Mouse (Mus musculus): Measurements from ENCODE around the gene Olfr66. TPM values are rescaled to one million over a fixed set of nuclear protein-coding genes. Genes with fewer than 3 reads are reported as not detected.

Gene Olfr66
- polyA plus RNA-seq, 1 experiment from 2014 or later = not detected

DNA sequence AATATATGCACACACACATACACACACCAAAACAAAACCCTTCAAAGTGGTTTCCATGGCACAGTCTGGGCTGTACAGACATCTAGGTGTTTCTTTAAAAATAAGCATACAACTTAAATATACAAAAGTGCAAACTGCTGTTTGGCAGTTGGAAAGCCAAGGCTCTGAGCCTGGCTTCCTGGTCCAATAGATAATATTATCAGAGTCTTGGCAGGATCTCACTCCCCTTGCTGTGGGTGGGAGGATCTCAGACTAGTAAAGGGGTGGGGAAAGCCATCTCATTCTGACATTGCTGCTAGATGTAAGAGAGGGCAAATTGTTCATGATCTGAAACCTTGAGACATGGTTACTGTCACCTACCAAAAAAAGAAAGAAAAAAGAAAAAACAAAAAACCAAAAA lies 15.4 kb downstream of the Olfr66 start:
- Histone ChIP-seq H3K27ac (replicated peaks) (peak overlapping the region; percentile 99), H3K27me3 (no peaks in the 10 kb centered on the region), H3K4me2 (peak overlapping the region; percentile 59), H3K4me3 (replicated peaks) (peak overlapping the region; percentile 32; the same call in 1 of the 2 replicates), H3K4me1 (replicated peaks) (peaks cover 58% of the 10 kb centered on the region), H3K9ac (peak overlapping the region; percentile 68), H3K9me3 (replicated peaks) (no peaks in the 10 kb centered on the region), H3K36me3 (replicated peaks) (no peaks in the 10 kb centered on the region)
- ATAC-seq (ENCODE audit: insufficient read depth) = peak; percentile 87

DNA sequence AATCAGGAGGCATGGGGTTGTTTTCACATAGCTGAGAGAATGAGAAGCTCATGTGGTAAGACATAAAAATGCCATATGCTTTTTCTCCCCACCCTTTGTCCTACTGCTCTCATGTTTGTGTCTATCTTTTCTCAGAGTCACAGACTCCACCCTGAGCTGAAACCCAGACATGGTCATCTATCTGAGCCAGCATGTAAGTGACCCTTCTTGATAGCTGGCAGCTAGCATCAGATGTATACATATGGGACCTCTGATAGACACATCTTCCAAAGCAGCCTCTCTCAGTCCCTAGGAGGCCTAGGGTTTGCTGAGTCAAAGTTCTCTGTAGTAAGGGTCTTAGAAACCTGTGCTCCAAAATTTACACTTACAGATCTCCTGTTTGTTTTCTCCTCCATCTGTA lies 20.3 kb downstream of the Olfr66 start:
- H3K9ac ChIP-seq = peak overlapping the region; percentile 53
- peak; percentile 89 for ATAC-seq (ENCODE audit: insufficient read depth)
- peak overlapping the region; percentile 23 for H3K4me3 ChIP-seq (replicated peaks)
- peaks cover 69% of the 10 kb centered on the region for H3K4me1 ChIP-seq (replicated peaks)
- H3K4me2 ChIP-seq = peak overlapping the region; percentile 44
- H3K36me3 ChIP-seq (replicated peaks) = no peaks in the 10 kb centered on the region
- no peaks in the 10 kb centered on the region for H3K9me3 ChIP-seq (replicated peaks)
- peak overlapping the region; percentile 96 for H3K27ac ChIP-seq (replicated peaks)
- no peaks in the 10 kb centered on the region for H3K27me3 ChIP-seq

DNA sequence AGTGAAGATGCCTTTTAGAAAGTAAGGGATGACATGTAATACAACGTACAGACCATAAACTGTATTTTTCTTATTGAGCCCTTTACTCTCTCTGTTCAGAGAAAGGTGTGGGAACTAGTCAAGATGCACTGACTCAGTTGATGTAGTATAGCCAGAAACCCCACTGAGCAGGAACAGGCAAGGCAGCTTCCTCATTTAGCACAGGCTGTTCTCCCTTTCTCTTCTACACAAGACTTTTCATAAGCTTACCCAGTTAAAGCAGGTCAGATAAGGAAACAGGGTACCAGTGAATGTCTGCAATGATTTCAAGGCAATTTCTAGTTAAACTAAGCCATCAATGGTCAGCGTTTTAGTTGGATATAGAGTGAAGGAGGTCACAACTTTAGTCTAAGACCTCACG lies 24.5 kb downstream of the Olfr66 start:
- peak overlapping the region; percentile 95 for H3K27ac ChIP-seq (replicated peaks)
- no peak for ATAC-seq (ENCODE audit: insufficient read depth)
- no peaks in the 10 kb centered on the region for H3K9me3 ChIP-seq (replicated peaks)
- H3K9ac ChIP-seq = peak overlapping the region; percentile 61
- H3K4me1 ChIP-seq (replicated peaks) = peaks cover 62% of the 10 kb centered on the region
- no peaks in the 10 kb centered on the region for H3K27me3 ChIP-seq
- no peak overlapping the region for H3K4me3 ChIP-seq (replicated peaks)
- no peaks in the 10 kb centered on the region for H3K36me3 ChIP-seq (replicated peaks)
- WGBS (ENCODE audit: insufficient replicate concordance) = 44% methylated on average over 3 of the region's 3 CpGs
- H3K4me2 ChIP-seq = peak overlapping the region; percentile 47

DNA sequence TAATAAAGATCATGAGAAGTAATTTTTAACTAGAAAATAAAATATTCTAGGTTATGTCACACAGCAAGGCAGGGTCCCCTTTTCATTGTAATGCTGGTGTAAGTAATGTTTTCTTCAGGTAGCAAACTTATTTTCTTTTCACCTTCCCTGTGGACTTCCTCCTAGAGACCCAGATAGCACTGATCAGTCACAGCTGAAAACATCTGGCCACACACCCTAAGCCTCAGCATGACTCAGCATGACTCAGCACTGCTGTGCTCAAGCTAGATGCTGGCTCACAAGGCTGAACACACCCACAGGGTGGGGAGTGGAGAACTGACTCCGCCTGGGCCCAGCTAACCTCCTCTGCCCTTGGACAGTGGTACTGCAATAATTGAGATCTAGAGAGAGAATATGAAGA lies 25.2 kb downstream of the Olfr66 start:
- H3K9me3 ChIP-seq (replicated peaks) = no peaks in the 10 kb centered on the region
- peak overlapping the region; percentile 46 for H3K9ac ChIP-seq
- peak; percentile 81 for ATAC-seq (ENCODE audit: insufficient read depth)
- H3K27me3 ChIP-seq = no peaks in the 10 kb centered on the region
- no peak overlapping the region for H3K4me3 ChIP-seq (replicated peaks)
- peaks cover 57% of the 10 kb centered on the region for H3K4me1 ChIP-seq (replicated peaks)
- H3K4me2 ChIP-seq = peak overlapping the region; percentile 47
- WGBS (ENCODE audit: insufficient replicate concordance) = 0% methylated on average over 1 of the region's 1 CpGs
- peak overlapping the region; percentile 95 for H3K27ac ChIP-seq (replicated peaks)
- no peaks in the 10 kb centered on the region for H3K36me3 ChIP-seq (replicated peaks)

DNA sequence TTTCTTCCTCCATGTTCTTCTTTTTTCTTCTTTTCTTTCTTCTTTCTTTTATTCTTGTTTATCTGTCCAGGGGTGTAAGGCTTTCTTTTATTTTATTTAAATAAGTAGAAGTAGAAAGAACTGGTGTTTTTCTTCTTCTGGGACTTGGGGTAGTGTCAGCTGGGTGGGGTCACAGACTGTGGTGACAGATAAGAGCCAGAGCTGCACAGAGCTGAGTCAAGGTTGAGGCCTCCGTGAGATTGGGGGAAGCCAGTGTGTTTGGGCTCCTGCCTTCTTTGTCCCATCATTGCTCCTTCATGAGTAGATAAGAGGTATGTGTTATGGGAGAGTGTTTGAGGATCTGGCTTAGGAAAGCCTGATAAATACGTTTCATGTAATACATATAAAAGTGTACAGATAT lies 27.0 kb downstream of the Olfr66 start:
- H3K4me2 ChIP-seq = peak overlapping the region; percentile 51

DNA sequence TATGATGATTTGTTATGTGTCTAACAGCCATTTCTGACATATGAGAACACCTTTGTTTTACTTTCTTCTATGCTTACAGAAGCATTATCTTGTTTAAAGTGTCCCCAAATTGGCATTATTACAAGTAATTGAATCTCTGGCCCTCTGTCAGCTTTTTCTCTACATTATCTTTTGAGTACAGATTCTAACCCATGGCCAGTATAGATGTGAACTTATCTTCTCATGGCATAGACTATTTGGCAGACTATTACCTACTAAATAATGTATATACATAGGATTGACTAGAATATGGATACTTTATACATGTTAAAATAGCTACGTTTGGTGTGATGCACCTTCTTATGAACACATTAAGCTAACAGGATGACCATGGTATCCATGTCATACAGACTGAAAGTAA lies 31.4 kb downstream of the Olfr66 start:
- ATAC-seq (ENCODE audit: insufficient read depth) = 0 out of 2 replicates have a peak, but pooled peaks have one; percentile 7
- peak overlapping the region; percentile 71 for H3K27ac ChIP-seq (replicated peaks)
- WGBS (ENCODE audit: insufficient replicate concordance) = 29% methylated on average over 1 of the region's 1 CpGs
- no peak overlapping the region for H3K9ac ChIP-seq
- H3K4me1 ChIP-seq (replicated peaks) = peaks cover 48% of the 10 kb centered on the region
- no peaks in the 10 kb centered on the region for H3K9me3 ChIP-seq (replicated peaks)
- H3K4me2 ChIP-seq = no peak overlapping the region
- H3K36me3 ChIP-seq (replicated peaks) = no peaks in the 10 kb centered on the region
- no peak overlapping the region for H3K4me3 ChIP-seq (replicated peaks)
- no peaks in the 10 kb centered on the region for H3K27me3 ChIP-seq

More for the DNA sequence above, 27.0 kb downstream of the Olfr66 start:
- H3K27ac ChIP-seq (replicated peaks) = peak overlapping the region; percentile 95
- H3K4me3 ChIP-seq (replicated peaks) = no peak overlapping the region
- H3K36me3 ChIP-seq (replicated peaks) = no peaks in the 10 kb centered on the region
- peak overlapping the region; percentile 37 for H3K9ac ChIP-seq
- H3K9me3 ChIP-seq (replicated peaks) = no peaks in the 10 kb centered on the region
- H3K4me1 ChIP-seq (replicated peaks) = peaks cover 60% of the 10 kb centered on the region
- 8% methylated on average over 2 of the region's 2 CpGs for WGBS (ENCODE audit: insufficient replicate concordance)
- ATAC-seq (ENCODE audit: insufficient read depth) = peak; percentile 88
- H3K27me3 ChIP-seq = no peaks in the 10 kb centered on the region

DNA sequence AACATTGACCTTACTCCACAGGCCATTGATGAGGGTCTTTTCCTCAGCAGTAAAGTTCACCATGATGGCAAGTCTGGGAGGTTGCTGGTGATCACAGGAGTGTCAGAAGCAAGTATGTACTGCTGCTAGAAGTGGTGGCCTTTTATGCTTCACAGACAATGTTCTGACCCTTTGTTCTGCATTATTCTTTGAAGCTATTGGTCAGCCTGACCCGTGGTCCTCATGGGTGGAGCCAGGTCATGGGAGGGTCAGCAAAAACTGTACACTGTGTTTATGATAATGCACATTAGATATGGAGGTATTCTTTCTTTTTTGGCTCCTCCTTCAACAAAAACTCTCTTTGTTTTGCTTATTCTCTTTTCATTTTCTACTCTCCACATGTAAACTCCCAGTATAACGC lies 33.0 kb downstream of the Olfr66 start, which contains the start of gene Hbb-y:
Hbb-y (minus strand) TSS at position 127 of the 400 bp plus-strand sequence.
- no peak for ATAC-seq (ENCODE audit: insufficient read depth)
- WGBS (ENCODE audit: insufficient replicate concordance) = 47% methylated on average over 2 of the region's 2 CpGs
- Histone ChIP-seq H3K4me3 (replicated peaks) (no peak within 1 kb of the TSS), H3K36me3 (replicated peaks) (no peaks in the 10 kb centered on the region), H3K27ac (replicated peaks) (peak within 1 kb of the TSS; percentile 71), H3K9me3 (replicated peaks) (no peaks in the 10 kb centered on the region), H3K4me1 (replicated peaks) (peaks cover 46% of the 10 kb centered on the region), H3K4me2 (no peak within 1 kb of the TSS), H3K9ac (no peak within 1 kb of the TSS), H3K27me3 (no peaks in the 10 kb centered on the region)

DNA sequence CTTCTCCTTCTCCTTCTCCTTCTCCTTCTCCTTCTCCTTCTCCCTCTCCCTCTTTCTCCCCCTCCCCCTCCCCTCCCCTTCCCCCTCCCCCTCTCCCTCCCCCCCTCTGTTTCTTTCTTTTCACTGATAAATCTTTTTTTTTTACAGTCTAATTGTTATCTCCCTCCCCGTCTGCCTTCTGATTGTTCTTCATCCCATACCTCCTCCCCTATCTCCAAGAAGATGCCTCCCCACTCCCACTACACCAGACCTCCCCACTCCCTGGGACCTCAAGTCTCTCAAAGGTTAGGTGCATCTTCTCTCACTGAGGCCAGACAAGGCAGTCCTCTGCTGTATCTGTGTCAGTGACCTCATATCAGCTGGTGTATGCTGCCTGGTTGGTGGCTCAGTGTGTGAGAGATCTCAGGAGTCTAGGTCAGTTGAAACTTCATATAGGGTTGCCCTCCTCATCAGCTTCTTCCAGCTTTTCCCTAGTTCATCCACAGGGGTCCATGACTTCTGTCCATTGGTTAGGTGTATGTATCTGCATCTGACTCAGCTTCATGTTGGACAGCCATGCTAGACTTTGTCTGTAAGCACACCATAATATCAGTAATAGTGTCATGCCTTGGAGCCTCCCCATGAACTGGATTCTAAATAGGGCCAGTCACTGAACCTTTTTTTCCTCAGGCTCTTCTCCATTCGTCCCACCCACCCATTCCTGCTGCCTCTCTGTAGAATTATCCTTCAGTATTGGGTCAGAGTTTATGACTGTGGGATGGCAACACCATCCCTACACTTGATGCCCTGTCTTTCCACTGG lies 41.3 kb downstream of the Olfr66 start:
- H3K9ac ChIP-seq = peak overlapping the region; percentile 24; the same call in 1 of the 2 replicates
- peak; percentile 74 for ATAC-seq (ENCODE audit: insufficient read depth)
- H3K9me3 ChIP-seq (replicated peaks) = no peaks in the 10 kb centered on the region
- no peak overlapping the region for H3K4me3 ChIP-seq (replicated peaks)
- no peaks in the 10 kb centered on the region for H3K27me3 ChIP-seq
- H3K4me1 ChIP-seq (replicated peaks) = peaks cover 38% of the 10 kb centered on the region
- peak overlapping the region; percentile 72 for H3K27ac ChIP-seq (replicated peaks)
- H3K36me3 ChIP-seq (replicated peaks) = no peaks in the 10 kb centered on the region
- H3K4me2 ChIP-seq = peak overlapping the region; percentile 30
- 12% methylated on average over 1 of the region's 2 CpGs for WGBS (ENCODE audit: insufficient replicate concordance)

DNA sequence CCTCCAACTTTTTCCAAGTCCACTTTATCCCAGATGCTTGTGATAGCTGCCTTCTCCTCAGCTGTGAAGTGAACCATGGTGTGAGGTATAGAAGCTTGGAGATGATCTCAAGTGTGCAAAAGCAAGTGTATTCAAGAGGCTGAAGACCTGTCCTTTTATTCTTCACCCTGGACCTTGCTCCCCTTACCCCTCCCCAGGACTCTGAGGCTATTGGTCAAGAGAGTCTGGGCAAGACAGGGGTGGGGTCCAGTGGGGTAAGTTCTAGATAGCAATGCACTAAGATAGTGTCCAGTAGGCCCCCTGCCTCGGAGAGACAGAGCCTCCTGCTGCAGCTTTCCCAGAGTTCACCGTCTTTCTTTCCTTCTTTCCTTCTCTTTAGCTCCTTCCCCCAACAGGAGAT lies 43.0 kb downstream of the Olfr66 start, which contains the start of gene Hbb-bh1:
Hbb-bh1 (minus strand) TSS at position 131 of the 400 bp plus-strand sequence.
- no peak for ATAC-seq (ENCODE audit: insufficient read depth)
- Histone ChIP-seq H3K9me3 (replicated peaks) (no peaks in the 10 kb centered on the region), H3K36me3 (replicated peaks) (no peaks in the 10 kb centered on the region), H3K27me3 (no peaks in the 10 kb centered on the region), H3K9ac (no peak within 1 kb of the TSS), H3K4me1 (replicated peaks) (peaks cover 31% of the 10 kb centered on the region), H3K27ac (replicated peaks) (peak within 1 kb of the TSS; percentile 49; the same call in 1 of the 2 replicates), H3K4me2 (no peak within 1 kb of the TSS), H3K4me3 (replicated peaks) (no peak within 1 kb of the TSS)
- WGBS (ENCODE audit: insufficient replicate concordance) = 58% methylated on average over 2 of the region's 2 CpGs

DNA sequence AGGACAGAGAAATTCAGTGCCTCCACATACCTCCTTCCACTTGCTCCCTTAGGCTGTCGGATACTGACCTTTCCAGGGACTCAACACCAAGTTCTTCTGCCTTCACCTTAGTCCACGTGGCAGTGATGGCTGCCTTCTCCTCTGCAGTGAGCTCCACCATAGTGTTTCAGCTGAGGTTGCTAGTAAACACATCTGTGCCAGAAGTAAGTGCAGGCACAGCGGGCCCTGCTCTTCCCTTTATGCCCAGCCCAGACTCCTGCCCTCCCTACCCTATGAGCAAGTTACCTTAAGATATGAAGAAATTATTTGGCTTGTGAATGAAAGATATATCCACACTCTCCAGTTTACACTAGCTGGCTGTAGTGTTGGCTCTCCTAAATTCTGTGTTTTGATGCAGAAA lies 45.8 kb downstream of the Olfr66 start, which contains the start of gene Hbb-bh2:
Hbb-bh2 (minus strand) TSS at position 253 of the 400 bp plus-strand sequence.
- H3K9ac ChIP-seq = peak within 1 kb of the TSS; percentile 19; the same call in 1 of the 2 replicates
- peak; percentile 20; the same call in 1 of the 2 replicates for ATAC-seq (ENCODE audit: insufficient read depth)
- H3K4me1 ChIP-seq (replicated peaks) = peaks cover 29% of the 10 kb centered on the region
- H3K27me3 ChIP-seq = no peaks in the 10 kb centered on the region
- no peak within 1 kb of the TSS for H3K4me2 ChIP-seq
- no peaks in the 10 kb centered on the region for H3K36me3 ChIP-seq (replicated peaks)
- H3K27ac ChIP-seq (replicated peaks) = peak within 1 kb of the TSS; percentile 67
- H3K9me3 ChIP-seq (replicated peaks) = no peaks in the 10 kb centered on the region
- no peak within 1 kb of the TSS for H3K4me3 ChIP-seq (replicated peaks)
- 60% methylated on average over 3 of the region's 3 CpGs for WGBS (ENCODE audit: insufficient replicate concordance)
